Mouse (Mus musculus): ENCODE results near the gene Camta1. TPM values are rescaled to one million over a fixed set of nuclear protein-coding genes. Genes with fewer than 3 reads are reported as not detected.

Camta1 gene
- polyA plus RNA-seq, 1 experiment from 2014 or later = 93.9 TPM

DNA sequence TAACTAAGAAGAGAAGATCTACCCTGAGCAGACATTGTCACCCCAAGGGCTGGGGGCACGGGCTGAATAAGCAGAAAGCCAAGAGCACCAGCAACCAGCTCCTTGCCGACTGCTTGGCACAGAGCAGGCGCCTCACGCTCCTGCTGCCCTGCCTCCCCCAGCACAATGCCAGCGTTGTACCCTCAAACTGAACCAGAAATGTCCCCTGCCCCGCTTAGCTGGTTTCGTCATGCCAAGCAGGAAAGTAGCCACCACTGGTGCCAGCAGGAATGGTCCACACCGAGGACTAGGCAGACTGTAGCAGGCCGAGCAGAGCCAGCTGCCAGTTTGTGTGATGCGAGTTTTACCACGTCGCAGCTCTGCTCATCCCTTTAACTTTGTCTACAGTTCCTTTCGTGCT, 779.7 kb downstream of the Camta1 start:
- no peaks in the 10 kb centered on the region for H3K27me3 ChIP-seq (replicated peaks; ENCODE audit: control insufficient read depth, insufficient read depth, low read length)
- no peak overlapping the region for H3K9ac ChIP-seq (ENCODE audit: low read depth, low read length)
- DNase-seq (ENCODE audit: low spot score) (no peak), ATAC-seq (replicated peaks; ENCODE audit: low FRiP score) (no peak)
- 87% methylated on average over 13 of the region's 13 CpGs for WGBS
- H3K36me3 ChIP-seq (ENCODE audit: control insufficient read depth, insufficient read depth, low read length) = no peaks in the 10 kb centered on the region; the same call in 1 of the 2 replicates
- no peaks in the 10 kb centered on the region for H3K9me3 ChIP-seq (ENCODE audit: control insufficient read depth, low read length)
- H3K27ac ChIP-seq (ENCODE audit: low read depth, low read length) = no peak overlapping the region
- H3K4me3 ChIP-seq (ENCODE audit: low read depth, low read length) = no peak overlapping the region
- H3K4me2 ChIP-seq = no peak overlapping the region
- H3K4me1 ChIP-seq (replicated peaks; ENCODE audit: control insufficient read depth, insufficient read depth, low read length) = no peaks in the 10 kb centered on the region

DNA sequence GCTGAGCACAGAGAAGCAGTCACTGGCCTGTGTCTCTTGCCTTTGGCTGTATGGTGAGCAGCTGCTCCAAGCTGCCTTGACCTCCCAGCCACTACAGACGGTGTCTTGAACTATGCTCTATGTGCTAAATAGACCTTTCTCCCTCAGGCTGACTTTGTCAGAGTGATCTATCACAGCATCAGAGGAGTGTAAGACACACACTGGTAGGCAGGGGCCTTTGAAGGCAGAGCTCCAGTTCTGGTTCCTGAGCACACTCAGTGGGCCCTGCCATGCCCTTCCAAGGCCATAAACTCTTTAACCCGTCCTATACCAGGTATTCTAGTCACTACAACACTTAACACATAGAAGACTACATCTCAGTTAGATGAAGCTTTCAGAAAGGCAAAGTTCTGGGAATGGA, 780.3 kb downstream of the Camta1 start:
- Histone ChIP-seq H3K27ac (ENCODE audit: low read depth, low read length) (no peak overlapping the region), H3K27me3 (replicated peaks; ENCODE audit: control insufficient read depth, insufficient read depth, low read length) (no peaks in the 10 kb centered on the region), H3K4me3 (ENCODE audit: low read depth, low read length) (no peak overlapping the region), H3K9me3 (ENCODE audit: control insufficient read depth, low read length) (no peaks in the 10 kb centered on the region), H3K36me3 (ENCODE audit: control insufficient read depth, insufficient read depth, low read length) (no peaks in the 10 kb centered on the region; the same call in 1 of the 2 replicates), H3K4me2 (no peak overlapping the region), H3K9ac (ENCODE audit: low read depth, low read length) (no peak overlapping the region), H3K4me1 (replicated peaks; ENCODE audit: control insufficient read depth, insufficient read depth, low read length) (no peaks in the 10 kb centered on the region)
- ATAC-seq (replicated peaks; ENCODE audit: low FRiP score) (no peak), DNase-seq (ENCODE audit: low spot score) (no peak)
- 80% methylated on average over 2 of the region's 2 CpGs for WGBS

DNA sequence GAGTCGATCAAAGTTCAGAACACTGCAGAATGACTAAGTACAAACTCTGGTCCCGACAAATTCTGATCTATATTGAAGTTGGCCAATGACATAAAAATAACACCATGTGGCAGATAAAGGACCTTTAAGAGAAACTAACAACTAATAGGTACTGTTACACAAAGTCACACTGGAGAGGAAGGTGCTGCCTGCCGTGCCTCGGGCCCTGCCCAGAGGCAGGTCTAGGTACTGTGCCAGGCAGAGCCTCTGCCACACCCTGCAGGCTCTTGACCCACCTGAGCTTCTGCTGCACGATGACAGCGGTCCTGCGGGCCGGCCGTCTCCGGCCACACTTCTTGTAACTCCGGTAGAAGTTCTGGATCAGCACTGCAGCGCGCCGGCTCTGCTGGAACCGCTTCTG, 786.9 kb downstream of the Camta1 start:
- Histone ChIP-seq H3K27me3 (replicated peaks; ENCODE audit: control insufficient read depth, insufficient read depth, low read length) (no peaks in the 10 kb centered on the region), H3K4me2 (no peak overlapping the region), H3K27ac (ENCODE audit: low read depth, low read length) (no peak overlapping the region), H3K4me1 (replicated peaks; ENCODE audit: control insufficient read depth, insufficient read depth, low read length) (no peaks in the 10 kb centered on the region), H3K36me3 (ENCODE audit: control insufficient read depth, insufficient read depth, low read length) (no peaks in the 10 kb centered on the region), H3K4me3 (ENCODE audit: low read depth, low read length) (no peak overlapping the region), H3K9ac (ENCODE audit: low read depth, low read length) (no peak overlapping the region), H3K9me3 (ENCODE audit: control insufficient read depth, low read length) (no peaks in the 10 kb centered on the region)
- DNase-seq (ENCODE audit: low spot score) (no peak), ATAC-seq (replicated peaks; ENCODE audit: low FRiP score) (no peak)
- WGBS = 94% methylated on average over 15 of the region's 15 CpGs

DNA sequence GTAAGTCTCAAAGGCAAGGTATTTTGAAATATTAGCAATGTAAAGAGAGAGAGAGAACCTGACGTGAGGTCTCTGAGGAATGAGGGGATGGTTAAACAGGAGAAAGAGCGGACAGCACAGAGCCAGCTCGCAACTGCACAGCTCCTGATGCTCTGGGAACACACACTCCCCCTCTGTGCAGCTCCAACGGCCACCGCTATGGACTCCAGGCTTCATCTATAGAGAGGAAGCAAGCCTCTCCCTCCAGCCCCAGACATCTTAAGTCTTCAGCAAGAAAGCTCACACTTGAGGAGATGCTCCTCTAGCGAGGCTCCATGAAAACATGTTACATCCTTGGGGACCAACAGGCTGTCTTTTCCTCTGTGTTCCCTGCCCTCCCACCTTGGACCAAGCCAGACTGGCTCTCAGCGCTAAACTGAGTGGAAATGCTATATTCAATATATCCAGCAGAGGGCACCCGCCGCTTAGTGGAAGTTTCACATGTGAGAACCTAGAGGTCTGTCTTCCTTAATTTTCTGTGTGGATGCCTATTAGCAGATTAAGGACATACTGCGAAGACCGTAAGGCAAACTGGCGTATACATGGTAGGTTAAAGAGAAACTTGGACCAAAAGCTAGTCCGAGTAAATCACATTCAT, 788.5 kb downstream of the Camta1 start:
- H3K9ac ChIP-seq (ENCODE audit: low read depth, low read length) = no peak overlapping the region
- H3K4me3 ChIP-seq (ENCODE audit: low read depth, low read length) = no peak overlapping the region
- no peaks in the 10 kb centered on the region for H3K4me1 ChIP-seq (replicated peaks; ENCODE audit: control insufficient read depth, insufficient read depth, low read length)
- H3K4me2 ChIP-seq = no peak overlapping the region
- H3K36me3 ChIP-seq (ENCODE audit: control insufficient read depth, insufficient read depth, low read length) = no peaks in the 10 kb centered on the region
- 49% methylated on average over 13 of the region's 13 CpGs for WGBS
- no peak for ATAC-seq (replicated peaks; ENCODE audit: low FRiP score)
- H3K27me3 ChIP-seq (replicated peaks; ENCODE audit: control insufficient read depth, insufficient read depth, low read length) = no peaks in the 10 kb centered on the region
- DNase-seq (ENCODE audit: low spot score) = peak; percentile 64
- no peak overlapping the region for H3K27ac ChIP-seq (ENCODE audit: low read depth, low read length)
- no peaks in the 10 kb centered on the region for H3K9me3 ChIP-seq (ENCODE audit: control insufficient read depth, low read length)

DNA sequence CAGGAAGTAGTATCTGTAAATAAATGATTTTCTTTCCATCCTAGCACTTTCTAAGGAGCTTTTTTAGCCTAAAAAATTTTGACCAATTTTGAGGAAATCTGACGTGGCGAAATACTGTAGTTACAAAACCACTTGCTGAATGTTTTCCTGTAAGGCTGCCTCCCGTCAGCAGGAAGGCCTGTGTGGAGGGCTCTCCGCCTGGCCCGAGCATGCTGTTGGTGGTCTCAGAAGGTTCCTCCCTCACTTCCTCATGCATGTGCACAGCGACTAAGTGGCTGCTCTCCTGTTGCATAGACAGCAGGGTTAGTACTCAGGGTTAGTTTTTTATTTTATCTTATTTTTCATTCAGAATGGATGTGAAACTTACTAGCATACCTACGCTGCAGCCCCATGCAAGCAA, 790.7 kb downstream of the Camta1 start:
- DNase-seq (ENCODE audit: low spot score) (no peak), ATAC-seq (replicated peaks; ENCODE audit: low FRiP score) (no peak)
- no peak overlapping the region for H3K27ac ChIP-seq (ENCODE audit: low read depth, low read length)
- 57% methylated on average over 7 of the region's 7 CpGs for WGBS
- H3K9me3 ChIP-seq (ENCODE audit: control insufficient read depth, low read length) = no peaks in the 10 kb centered on the region
- no peaks in the 10 kb centered on the region for H3K27me3 ChIP-seq (replicated peaks; ENCODE audit: control insufficient read depth, insufficient read depth, low read length)
- no peak overlapping the region for H3K9ac ChIP-seq (ENCODE audit: low read depth, low read length)
- no peak overlapping the region for H3K4me3 ChIP-seq (ENCODE audit: low read depth, low read length)
- H3K4me1 ChIP-seq (replicated peaks; ENCODE audit: control insufficient read depth, insufficient read depth, low read length) = no peaks in the 10 kb centered on the region
- no peak overlapping the region for H3K4me2 ChIP-seq
- H3K36me3 ChIP-seq (ENCODE audit: control insufficient read depth, insufficient read depth, low read length) = no peaks in the 10 kb centered on the region

DNA sequence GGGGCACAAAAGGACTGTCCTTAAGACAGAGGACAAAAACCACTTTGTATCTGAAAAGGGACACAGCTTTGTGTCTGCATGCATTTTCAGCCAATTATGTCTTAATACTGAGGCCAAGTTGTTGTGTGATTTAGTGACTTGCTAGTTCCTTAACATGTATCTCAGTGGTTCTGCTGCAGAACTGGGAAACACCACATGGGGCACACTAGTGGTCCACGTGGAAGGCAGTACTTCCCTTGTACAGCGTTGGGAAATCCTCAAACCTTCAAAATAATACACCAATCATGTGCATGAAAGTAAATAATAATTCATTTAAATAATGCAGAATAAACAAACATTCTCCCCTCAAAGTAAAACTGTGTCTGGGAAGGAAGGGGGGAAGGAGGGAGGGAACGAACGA, 792.9 kb downstream of the Camta1 start:
- H3K9me3 ChIP-seq (ENCODE audit: control insufficient read depth, low read length) = no peaks in the 10 kb centered on the region
- WGBS = 59% methylated on average over 4 of the region's 4 CpGs
- H3K36me3 ChIP-seq (ENCODE audit: control insufficient read depth, insufficient read depth, low read length) = no peaks in the 10 kb centered on the region
- H3K4me3 ChIP-seq (ENCODE audit: low read depth, low read length) = no peak overlapping the region
- DNase-seq (ENCODE audit: low spot score) (no peak), ATAC-seq (replicated peaks; ENCODE audit: low FRiP score) (no peak)
- no peak overlapping the region for H3K9ac ChIP-seq (ENCODE audit: low read depth, low read length)
- no peak overlapping the region for H3K4me2 ChIP-seq
- H3K27me3 ChIP-seq (replicated peaks; ENCODE audit: control insufficient read depth, insufficient read depth, low read length) = no peaks in the 10 kb centered on the region
- no peak overlapping the region for H3K27ac ChIP-seq (ENCODE audit: low read depth, low read length)
- no peaks in the 10 kb centered on the region for H3K4me1 ChIP-seq (replicated peaks; ENCODE audit: control insufficient read depth, insufficient read depth, low read length)

DNA sequence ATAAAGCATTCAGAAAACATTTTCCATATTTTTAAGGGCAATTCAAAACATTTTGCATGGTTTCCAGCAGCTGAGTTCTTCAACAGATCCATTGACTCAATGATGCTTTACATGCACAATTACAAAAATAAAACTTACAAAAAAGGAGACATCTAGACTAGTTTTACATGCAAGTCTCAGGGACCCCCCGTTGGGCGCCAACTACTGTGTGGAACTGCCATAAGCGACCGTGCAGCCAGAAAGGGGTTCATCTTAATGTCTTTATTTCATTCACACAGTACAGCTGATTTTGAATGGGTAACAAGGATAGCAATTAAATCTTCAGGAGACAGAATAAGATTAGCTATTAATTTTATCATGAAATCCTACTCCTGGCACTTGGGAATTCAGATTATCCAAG, 802.1 kb downstream of the Camta1 start:
- no peak overlapping the region for H3K4me3 ChIP-seq (ENCODE audit: low read depth, low read length)
- H3K27ac ChIP-seq (ENCODE audit: low read depth, low read length) = no peak overlapping the region
- DNase-seq (ENCODE audit: low spot score) (no peak), ATAC-seq (replicated peaks; ENCODE audit: low FRiP score) (no peak)
- no peaks in the 10 kb centered on the region; the same call in 1 of the 2 replicates for H3K9me3 ChIP-seq (ENCODE audit: control insufficient read depth, low read length)
- no peak overlapping the region for H3K4me2 ChIP-seq
- H3K36me3 ChIP-seq (ENCODE audit: control insufficient read depth, insufficient read depth, low read length) = peaks cover 4% of the 10 kb centered on the region; the same call in 1 of the 2 replicates
- H3K4me1 ChIP-seq (replicated peaks; ENCODE audit: control insufficient read depth, insufficient read depth, low read length) = peaks cover 8% of the 10 kb centered on the region
- no peak overlapping the region for H3K9ac ChIP-seq (ENCODE audit: low read depth, low read length)
- no peaks in the 10 kb centered on the region for H3K27me3 ChIP-seq (replicated peaks; ENCODE audit: control insufficient read depth, insufficient read depth, low read length)
- 94% methylated on average over 4 of the region's 4 CpGs for WGBS

DNA sequence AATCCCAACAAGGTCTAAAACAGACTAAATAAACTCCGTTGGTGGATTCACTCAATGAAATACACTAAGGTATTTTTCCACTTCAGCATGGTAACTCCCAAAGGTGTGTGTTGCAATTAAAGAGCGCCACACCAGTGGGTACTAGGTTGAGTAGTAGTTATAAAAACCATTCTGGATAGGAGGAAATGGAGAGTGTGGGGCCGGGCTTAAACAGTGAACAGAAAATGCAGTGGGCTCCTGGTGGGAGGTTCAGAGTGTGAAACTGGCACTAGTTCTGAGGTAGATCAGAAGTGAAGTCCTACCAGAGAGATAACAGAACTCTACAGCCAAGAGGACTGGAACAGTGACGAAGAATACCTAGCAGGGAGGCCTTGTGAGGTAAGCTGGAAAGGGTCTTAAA, 803.0 kb downstream of the Camta1 start:
- Histone ChIP-seq H3K9ac (ENCODE audit: low read depth, low read length) (no peak overlapping the region), H3K4me3 (ENCODE audit: low read depth, low read length) (no peak overlapping the region), H3K4me2 (peak overlapping the region; percentile 86), H3K4me1 (replicated peaks; ENCODE audit: control insufficient read depth, insufficient read depth, low read length) (peaks cover 8% of the 10 kb centered on the region), H3K27me3 (replicated peaks; ENCODE audit: control insufficient read depth, insufficient read depth, low read length) (no peaks in the 10 kb centered on the region), H3K9me3 (ENCODE audit: control insufficient read depth, low read length) (no peaks in the 10 kb centered on the region; the same call in 1 of the 2 replicates), H3K27ac (ENCODE audit: low read depth, low read length) (no peak overlapping the region), H3K36me3 (ENCODE audit: control insufficient read depth, insufficient read depth, low read length) (peaks cover 4% of the 10 kb centered on the region; the same call in 1 of the 2 replicates)
- DNase-seq (ENCODE audit: low spot score) (no peak), ATAC-seq (replicated peaks; ENCODE audit: low FRiP score) (no peak)
- 77% methylated on average over 4 of the region's 4 CpGs for WGBS
